Mouse (Mus musculus) kidney, adult 2 months (tissue): ENCODE measurements at regions not wholly inside any gene's neighbourhood (a gene's known extent, or its start where the extent isn't known, plus 50 kb on each side); places are given as distances from the start of the nearest gene placed in this dataset.

ENCODE experiments used
- CTCF ChIP-seq: fragments of 200-500 bp; conservative IDR thresholded peaks from 2 replicates; pipeline ENCODE4 v1.5.1; 2011; ENCODE audit warnings: low read depth, mild to moderate bottlenecking, control low read depth, low read length, moderate library complexity, mixed read lengths; ENCODE audit not compliant: insufficient read depth, insufficient read length
- POLR2A ChIP-seq: fragments of 200-500 bp; IDR thresholded peaks from one replicate; pipeline ENCODE4 v1.6.1; 2011; ENCODE audit warnings: low read depth, low read length, control low read depth

DNA sequence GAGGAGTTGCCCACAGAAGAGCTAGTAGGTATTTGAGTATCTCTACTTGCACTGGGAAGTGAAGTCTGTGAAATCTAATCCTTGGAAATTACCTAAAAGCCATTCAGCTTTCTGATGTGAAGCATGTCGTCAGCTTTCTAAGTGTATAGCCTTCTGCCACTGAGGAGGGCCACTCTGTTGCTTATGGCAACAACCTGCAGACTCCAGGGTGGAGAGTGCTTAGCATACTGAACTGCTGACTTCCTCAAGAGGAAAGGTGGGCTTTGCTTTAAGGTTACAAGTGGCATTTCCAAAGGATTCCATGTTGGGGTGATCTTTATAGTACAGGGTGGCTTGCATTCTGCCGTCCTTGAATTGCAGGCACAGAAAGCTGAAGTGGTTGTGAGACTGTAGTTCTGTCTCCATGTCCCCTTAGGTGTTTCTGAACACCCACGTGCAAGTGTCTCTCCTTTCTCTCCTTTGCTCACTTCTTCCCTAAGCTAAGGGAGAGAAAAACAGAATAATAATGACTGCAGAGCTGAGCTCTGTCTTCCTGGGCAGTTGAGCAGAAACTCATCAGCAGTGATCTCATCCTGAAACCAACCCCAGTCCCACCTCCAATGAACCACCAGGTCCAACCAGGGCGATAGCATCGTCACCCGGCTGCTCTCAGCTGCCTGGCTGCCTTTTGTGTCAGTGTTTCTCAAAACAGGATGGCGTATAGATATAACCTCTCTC lies 292.3 kb upstream of the Nrp1 start:
- TF ChIP-seq CTCF (no peak), POLR2A (no peak)
